Mouse (Mus musculus): ENCODE data around the gene Coq10a. TPM values are rescaled to one million over a fixed set of nuclear protein-coding genes. Genes with fewer than 3 reads are reported as not detected.

Gene Coq10a
- total RNA-seq (2023): 27.2 TPM

DNA sequence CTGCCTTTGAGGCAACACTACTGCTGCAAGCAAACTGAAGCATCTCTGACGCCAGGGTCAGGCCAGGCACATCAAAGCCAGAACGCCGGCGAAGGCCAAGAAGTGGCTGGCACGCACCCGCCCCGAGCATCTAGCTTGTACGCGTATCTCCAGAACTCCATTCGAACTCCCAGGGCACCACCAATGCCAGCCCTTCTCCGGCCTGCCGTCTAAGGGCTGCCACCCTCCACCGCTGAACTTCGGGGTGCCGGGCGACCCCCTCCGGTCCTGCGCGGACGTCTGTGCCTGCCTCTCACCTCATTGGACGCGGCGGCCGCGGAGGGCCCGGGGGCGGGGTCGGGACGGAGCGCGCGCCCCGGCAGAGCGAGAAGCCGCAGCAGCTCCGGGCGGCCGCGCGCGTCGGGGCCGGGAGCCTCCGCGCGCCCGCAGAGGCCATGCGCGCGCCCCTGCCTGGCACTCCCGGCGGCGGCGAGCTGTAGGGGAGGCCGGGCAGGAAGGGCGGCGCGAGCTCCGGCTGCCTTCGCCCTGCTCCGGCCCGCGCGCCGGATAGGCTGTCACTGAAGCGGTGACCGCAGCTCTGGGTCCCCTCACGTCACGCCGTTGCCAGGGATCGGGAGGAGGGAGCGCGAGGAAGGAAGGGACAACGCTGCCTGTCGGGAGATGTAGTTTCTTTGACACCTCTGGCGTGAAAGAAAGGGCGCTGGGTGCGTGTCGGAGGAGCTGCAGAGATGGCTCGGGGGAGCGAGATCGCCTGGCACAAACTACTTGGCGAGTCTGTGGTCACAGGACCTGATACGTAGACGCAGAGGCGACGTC is at the start of gene Coq10a:
Gene Coq10a (minus strand): TSS at position 596 of the 816 bp plus-strand sequence.

DNA sequence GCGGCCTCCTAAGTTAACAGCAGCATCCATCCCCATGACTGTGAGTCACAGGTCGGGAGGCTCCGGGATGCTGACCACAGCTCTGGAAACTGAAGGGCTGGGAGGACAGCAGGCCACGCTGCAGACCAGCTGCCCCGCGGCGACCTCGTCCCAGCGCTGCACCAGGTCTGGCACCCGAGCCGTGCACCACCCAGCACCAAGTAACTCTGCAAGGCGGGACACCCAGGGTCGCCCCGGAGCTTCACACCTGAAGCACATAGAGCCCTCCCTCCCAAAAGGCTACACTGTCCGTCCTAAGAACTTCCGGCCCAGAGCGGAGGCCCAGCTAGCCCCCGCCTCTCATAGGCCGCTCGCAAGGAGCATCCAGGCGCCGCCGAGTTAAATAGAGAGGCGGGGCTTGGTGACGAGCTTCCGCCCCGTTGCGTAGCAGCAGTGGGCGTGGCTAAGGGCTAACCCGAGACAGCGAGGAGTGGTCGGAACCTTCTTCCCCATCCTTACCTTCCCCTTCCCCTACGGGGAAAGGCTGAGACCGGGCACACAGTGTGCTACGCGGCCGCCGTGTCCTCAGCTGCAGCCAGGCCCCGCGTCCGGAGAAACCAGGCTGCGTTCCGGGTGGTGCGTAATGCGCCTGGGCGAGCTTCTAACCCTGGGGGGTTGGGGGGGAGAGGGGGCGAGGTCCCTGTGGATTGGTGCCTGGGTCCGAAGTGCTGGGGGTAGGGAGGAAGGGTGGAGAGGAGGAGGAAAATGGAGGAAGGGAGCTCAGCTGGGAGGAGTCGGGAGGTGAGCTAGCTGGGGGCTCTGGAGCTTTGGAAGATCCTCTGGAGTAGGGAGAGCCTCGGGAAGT is 42.6 kb upstream of the Coq10a start, which contains the start of the genes Nabp2 and Rnf41:
Gene Nabp2 (minus strand): TSS at position 282 of the 844 bp plus-strand sequence.
Gene Rnf41 (plus strand): TSS at position 447 of the 844 bp plus-strand sequence.

DNA sequence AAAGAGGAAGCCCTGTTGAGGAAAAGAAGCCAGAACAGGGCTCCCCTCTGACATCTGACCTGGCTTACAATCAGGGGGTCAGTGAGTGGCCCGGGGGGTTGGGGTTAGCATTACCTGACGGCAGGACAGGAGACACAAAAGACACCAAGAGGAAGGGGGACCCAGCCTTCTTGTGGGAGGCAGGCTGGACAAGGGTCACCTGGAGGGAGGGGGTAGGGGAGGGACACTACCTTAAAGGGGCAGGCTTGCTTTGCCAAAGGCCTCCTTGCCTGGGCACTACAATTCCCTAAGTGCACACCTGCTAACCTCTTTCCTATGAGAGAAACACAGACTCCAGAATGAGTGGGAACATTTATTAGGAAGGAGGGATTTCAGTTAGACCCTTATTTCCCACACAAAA is 32.3 kb upstream of the Coq10a start, which contains the start of gene Slc39a5:
Gene Slc39a5 (minus strand): TSS at position 174 of the 400 bp plus-strand sequence.

DNA sequence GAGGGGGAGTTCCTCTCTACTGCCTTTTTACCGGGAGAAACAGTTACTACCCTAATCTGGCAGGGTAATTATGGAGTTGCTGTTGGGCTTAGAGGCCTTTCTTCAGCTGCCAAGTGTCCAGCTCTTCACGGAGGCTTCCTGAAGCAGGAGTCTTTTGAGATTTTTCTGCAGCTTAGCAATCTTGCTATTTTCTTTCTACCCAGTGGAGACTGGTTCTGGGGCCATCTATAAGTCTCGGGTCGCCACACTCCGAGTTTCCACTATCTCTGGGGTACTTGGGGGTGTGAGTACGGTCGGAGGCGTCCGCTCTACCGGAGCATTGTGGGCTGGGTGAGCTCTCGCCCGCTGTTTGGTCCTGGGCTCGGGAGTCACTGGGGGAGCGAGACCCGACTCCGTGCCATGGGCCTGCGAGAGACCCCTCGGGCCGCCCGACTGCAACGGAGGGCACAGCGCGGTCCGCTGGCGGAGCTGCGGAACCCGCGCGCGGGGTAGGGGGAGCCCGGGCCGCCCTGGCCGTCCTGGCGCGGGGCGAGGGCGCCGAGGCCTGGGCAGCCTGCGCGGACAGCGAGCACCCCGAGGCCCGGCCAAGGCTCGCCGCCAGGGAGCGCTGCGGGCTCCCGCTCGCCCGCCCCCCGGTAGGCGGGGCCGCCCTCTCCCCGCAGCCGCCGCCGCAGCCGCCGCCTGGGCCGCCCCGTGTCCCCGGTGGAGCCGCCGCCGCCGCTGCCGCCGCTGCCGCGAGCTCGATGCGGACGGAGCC is 7.8 kb upstream of the Coq10a start, which contains the start of gene Ankrd52:
Gene Ankrd52 (plus strand): TSS at position 661 of the 757 bp plus-strand sequence.

DNA sequence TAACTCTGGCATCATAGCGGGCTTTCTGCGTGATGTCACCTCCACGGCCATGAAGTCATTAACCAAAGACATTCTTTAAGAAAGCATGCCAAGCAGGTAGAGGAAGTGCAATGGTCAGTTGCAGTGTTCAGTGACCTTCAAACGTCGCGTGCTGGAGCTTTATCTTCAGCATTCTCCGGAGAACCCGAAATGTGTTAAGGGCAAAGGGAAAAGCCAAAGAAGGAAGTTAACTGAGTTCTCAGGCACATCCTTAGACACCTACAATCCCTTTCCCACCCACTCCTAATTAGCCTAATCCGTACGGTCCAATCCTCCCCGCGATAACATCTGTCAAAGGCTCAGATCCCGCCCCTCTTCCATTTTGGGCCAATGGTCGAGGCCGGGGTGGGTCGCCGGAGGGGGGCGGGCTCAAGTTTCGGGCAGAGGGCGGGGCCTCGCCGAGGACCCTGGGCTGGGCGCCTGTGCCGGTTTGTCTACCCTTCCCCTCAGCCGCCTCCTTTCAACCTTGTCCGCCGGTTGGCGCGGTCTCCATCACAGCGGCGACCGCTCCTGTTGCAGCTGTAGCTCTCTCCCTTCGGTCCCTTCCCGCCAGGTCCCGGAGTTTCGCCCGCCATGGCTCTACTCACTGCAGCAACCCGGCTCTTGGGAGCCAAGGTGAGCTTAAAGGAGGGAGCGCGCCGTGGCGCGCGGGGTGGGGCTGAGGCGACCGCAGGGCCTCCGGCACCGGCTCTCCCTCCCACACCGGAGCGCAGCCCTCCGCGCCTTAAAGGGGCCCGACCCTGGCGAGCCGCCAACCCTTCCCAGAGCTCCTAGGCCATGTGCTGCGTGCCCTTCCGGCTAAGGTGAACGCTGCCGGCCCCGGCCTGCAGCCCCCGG is 31.3 kb downstream of the Coq10a start, which contains the start of gene Cs:
Gene Cs (plus strand): TSS at position 429 of the 876 bp plus-strand sequence.

DNA sequence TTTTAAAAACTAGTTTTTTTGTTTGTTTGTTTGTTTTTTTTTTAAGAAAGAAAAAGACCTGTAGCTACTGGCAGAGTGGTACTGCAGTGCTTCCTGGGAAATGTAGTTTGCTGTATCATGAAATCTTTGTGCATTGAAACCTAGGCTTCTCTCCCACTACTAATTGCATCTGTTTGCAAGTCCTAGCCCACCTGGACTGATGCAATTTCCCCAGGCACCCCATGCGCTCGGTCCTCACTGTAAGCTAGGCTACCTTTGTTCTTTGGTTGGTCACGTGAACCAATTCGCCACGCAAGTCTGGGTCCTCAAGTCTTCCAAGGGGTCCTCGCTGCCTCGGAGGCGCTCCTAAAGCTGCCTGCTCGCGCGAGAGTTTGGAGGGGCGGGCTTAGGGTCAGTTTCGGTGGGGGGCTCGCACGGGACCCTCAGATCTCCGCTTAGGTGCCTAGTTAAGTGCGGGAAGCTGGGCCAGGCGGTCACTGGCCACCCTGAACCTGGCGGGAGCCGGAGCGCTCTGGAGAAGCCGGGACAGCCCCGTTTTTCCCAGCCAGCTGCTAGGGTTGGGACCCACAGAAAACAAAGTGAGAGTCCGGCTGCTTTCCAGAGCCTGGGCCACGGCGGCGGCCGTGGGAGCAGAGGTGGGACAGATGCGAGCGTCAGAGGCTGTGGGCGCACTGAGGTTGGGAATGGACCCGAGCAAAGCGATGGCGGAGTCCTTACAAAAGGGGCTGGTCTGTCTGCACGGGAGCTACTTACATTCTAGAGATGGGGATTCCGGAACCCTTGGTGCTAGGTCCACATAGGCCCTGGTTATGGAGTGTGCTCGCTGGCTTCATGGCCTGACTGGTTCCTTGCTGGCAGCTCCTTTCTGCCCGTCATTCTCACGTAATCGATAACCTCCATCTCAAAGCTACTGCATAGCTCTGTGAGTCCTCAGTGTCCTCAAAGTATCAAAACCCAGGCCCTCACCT is 46.4 kb downstream of the Coq10a start, which contains the start of gene Cnpy2:
Gene Cnpy2 (plus strand): TSS at position 319 of the 968 bp plus-strand sequence.

Other genes starting within 250 kb of the Coq10a start
- gene Rbms2, start 188.7 kb downstream of the Coq10a start, total RNA-seq (2023): 49.3 TPM
- gene Gls2, start 174.5 kb downstream of the Coq10a start, total RNA-seq (2023): not detected
- 16.1 TPM for gene Spryd4, start 157.2 kb downstream of the Coq10a start, total RNA-seq (2023)
- not detected for gene Mip, start 143.2 kb downstream of the Coq10a start, total RNA-seq (2023)
- 30.5 TPM for gene Timeless, start 136.9 kb downstream of the Coq10a start, total RNA-seq (2023)
- gene Apon, start 114.9 kb downstream of the Coq10a start, total RNA-seq (2023): not detected
- gene Apof, start 100.3 kb downstream of the Coq10a start, total RNA-seq (2023): not detected
- 64.0 TPM for gene Stat2, start 98.4 kb downstream of the Coq10a start, total RNA-seq (2023)
- gene Il23a, start 70.2 kb downstream of the Coq10a start, total RNA-seq (2023): not detected
- gene Pan2, start 65.7 kb downstream of the Coq10a start, total RNA-seq (2023): 41.8 TPM
- 29.1 TPM for gene Cnpy2, start 46.5 kb downstream of the Coq10a start, total RNA-seq (2023)
- 90.9 TPM for gene Cs, start 31.3 kb downstream of the Coq10a start, total RNA-seq (2023)
- gene Ankrd52, start 8.1 kb upstream of the Coq10a start, total RNA-seq (2023): 51.7 TPM
- not detected for gene Slc39a5, start 32.2 kb upstream of the Coq10a start, total RNA-seq (2023)
- 39.4 TPM for gene Nabp2, start 42.5 kb upstream of the Coq10a start, total RNA-seq (2023)
- gene Rnf41, start 42.7 kb upstream of the Coq10a start, total RNA-seq (2023): 28.5 TPM
- 126 TPM for gene Smarcc2, start 90.3 kb upstream of the Coq10a start, total RNA-seq (2023)
- 738 TPM for gene Myl6, start 125.1 kb upstream of the Coq10a start, total RNA-seq (2023)
- gene Myl6b, start 129.7 kb upstream of the Coq10a start, total RNA-seq (2023): not detected
- 269 TPM for gene Esyt1, start 156.9 kb upstream of the Coq10a start, total RNA-seq (2023)
- 34.6 TPM for gene Zc3h10, start 178.8 kb upstream of the Coq10a start, total RNA-seq (2023)
- gene Rpl41, start 180.3 kb upstream of the Coq10a start, total RNA-seq (2023): 4,129 TPM
- 68.6 TPM for gene Pa2g4, start 197.0 kb upstream of the Coq10a start, total RNA-seq (2023)
- 1.3 TPM for gene Erbb3, start 220.7 kb upstream of the Coq10a start, total RNA-seq (2023)